Mouse (Mus musculus): ENCODE measurements around the gene Srsf2.
A peak's percentile ranks its signal among the peaks of the same experiment; 100 is the strongest.
"Not testable (repeated sequence)": the region's sequence is repeated elsewhere in the genome, so short reads cannot be mapped to it uniquely, and the experiment has no call there.

Gene Srsf2

DNA sequence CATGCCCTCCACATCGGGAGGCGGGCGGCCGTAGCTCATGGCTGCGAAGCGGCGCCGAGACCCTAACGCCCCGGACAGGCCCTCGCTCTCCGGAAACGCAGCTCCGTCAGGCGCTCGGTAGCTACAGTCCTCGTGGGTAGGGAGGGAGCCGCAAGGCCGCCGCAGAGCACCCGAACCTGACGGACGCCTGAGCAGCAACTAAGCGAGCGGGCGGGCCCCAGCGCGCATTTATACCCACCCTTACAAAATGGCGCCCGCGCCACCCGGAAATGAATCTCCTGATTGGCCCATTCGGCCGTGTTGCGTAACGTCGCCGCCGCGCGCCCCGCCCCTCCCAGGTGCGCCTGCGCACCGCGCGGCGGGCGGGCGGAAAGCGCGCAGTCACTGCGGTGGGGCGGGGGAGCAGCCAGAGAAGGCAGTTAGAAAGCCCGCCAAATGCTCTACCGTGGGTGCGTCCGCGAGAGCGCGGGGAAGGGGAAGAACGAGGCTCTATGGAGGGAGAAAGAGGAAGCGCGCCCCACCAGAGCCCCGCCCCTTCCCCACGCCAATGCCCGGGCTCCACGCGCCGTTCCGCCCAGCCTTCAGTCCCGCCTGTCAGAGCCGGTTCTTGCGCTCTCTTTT is at the start of gene Srsf2:
Gene Srsf2, minus strand, starts transcription at position 204 of the 621 bp plus-strand sequence.
- peak; percentile 97 for DNase-seq (ENCODE audit: extremely low read depth, insufficient read length, low spot score)

DNA sequence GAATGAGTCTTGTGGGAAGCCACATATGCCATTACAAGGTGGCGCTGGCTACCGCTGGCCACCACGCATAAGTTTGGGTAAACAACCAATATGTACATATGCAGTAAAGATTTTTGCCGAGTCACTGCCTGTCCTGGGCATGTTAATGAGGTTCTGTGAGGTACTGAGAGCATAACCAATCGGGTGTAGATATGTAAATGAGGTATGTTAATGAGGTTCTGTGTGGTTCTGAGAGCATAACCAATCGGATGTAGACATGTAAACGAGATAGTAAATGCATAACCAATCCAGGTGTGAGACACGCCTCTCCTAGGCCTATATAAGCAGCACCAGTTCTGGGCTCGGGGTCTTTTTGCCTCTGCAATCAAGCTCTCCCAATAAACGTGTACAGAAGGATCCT is 49.7 kb upstream of the Srsf2 start:
- DNase-seq (ENCODE audit: extremely low read depth, insufficient read length, low spot score) = not testable (repeated sequence)

DNA sequence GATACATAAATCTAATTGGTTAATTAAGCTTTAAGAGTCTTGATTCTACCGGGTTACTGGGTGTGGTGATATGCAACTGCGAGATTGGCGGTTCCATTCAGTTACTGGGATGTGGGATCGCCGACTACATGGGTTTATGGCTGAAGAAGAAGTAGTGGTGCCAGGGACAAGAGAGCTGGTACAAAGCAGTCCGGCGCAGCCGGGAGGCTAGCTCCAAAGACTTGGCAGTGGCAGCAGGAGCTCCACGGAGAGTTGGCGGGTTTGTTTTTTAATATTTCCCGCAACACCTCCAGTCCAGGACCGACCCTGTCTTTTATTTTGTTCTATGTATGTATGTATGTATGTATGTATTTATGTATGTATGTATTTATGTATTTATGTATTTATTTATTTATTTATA is 46.4 kb upstream of the Srsf2 start:
- no peak for DNase-seq (ENCODE audit: extremely low read depth, insufficient read length, low spot score)

DNA sequence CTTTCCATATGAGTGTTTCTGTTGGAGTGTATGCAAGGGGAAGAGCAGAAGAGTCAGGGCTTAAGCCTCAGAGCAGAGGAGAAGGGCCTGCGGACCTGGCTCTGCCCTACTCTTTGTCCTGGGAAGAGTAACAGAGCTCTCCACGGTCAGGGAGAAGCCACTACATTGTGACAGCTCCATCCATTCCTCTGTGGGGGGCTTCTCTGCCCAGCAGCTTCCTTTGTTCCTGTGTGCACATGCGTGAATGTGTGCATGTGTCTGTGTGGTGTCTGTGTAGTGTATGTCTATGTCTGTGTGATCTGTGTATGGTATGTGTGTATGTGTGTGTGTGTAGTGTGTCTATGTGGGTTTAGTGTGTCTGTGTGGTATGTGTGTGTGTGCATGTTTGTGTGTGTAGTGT is 42.5 kb upstream of the Srsf2 start:
- no peak for DNase-seq (ENCODE audit: extremely low read depth, insufficient read length, low spot score)

DNA sequence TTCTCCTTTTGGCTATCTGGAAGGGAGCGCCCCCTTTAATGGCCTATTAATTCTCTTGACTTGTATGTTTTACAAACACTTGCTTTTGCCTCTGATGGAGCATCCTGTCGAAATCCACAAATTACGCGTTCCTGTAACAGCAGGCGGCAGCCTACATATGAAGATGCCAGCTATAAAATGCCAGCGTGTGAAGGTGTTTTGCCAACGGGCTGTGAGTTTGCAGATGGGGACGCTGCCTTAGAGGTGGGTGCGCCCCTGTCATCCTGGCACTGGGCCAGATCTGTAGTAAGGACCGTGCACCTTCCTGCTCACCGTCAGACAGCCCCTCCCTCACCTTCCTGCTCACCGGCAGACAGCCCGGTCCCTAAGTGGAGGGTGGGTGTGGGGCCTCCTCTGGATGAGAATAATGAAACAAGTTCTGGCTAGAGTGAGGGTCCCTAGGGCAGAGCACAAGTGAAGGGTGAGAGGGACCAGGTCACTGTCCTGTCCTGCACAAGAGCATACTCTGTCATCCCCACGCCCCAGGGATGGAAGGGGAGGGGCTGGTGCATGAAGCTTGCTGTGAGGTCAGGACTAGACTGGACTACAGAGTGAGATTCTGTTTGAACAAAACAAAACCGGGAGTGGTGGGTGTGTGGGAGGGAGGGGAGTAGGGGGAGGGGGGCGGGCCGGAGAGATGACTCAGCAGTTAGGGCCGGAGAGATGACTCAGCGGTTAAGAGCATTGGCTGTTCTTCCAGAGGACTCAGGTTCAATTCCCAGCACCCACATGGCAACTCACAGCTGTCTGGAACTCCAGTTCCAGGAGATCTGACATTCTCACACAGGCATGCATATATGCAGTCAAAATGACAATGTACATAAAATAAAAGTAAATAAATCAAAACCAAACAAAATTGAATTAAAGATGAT is 40.9 kb upstream of the Srsf2 start:
- DNase-seq (ENCODE audit: extremely low read depth, insufficient read length, low spot score) = no peak

DNA sequence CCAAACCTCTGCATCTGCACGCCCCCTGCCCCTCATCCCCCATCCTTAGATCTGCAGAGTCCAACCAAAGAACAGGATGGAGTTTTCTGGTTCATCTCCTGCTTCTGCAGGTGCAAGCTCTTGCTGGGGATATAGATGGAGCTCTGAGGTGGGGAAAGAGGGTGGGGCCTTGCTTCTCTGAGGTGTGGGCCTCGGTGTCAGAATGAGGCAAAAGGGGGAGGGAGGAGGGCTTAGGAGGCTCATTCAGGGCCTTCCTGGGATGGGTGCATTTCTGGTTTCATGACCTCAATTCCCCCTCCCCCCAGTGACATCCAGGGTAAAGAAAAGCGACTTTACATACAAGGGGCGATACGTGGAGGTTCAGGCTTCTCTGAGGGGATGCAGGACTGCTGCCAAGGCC is 34.2 kb upstream of the Srsf2 start:
- no peak for DNase-seq (ENCODE audit: extremely low read depth, insufficient read length, low spot score)

DNA sequence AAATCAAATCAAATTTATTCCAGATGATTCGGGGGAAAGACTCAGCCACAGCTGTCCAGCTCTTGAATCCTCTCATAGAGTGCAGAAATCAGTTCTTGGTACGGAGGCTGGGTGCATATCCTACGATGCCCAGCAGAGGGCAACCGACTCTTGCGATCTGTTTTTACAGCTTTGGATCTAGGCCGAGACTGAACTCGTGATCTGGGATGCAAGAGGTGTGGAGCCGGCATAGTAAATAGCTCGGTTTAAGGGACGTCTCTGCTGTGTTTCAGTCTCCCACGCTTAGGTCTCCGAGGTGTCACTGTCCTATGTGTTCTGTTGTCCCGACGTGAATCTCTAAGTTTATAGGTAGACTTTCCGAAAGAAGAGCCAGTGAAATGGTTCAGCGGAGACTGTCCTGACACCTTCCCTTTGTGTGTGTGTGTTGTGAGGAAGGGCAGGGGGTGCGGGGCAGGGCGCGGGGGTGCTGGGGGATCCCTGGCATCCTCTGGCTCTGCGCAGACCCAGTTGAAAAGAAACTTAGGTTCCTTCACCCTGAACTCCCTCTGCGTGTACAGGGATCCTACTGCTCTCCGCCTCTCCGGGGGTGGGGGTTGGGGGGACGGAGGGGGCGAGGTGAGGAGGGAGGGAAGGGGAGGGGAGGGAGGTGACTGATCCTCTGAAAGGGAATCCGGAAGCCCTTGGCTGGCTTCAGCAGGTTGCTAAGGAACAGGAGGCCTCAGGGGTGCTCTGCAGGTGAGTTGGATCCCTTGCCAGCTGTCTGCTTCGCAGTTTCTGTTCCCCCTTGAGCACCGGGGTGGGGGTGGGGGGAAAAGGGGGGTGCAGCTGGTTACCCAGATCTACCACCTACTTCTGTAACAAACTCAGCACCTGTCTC is 32.6 kb upstream of the Srsf2 start:
- peak; percentile 26 for DNase-seq (ENCODE audit: extremely low read depth, insufficient read length, low spot score)

DNA sequence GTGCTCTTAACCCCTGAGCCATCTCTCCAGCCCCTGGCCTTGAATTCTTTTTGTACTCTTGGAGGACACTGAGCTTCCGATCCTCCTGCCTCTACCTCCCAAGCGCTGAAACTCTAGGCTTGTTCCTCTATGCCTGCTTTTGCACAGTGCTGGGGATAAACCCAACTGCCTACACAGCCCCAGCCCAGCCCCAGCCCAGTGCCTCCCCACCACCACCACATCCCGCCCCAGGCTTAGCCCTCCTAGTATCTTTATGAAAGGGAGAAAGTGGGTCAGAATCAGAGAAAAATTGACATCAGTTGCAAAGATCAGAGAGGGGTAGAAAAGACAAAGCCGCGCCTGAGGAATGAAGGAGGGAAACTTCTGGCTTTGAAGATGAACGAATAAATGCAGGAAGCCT is 31.2 kb upstream of the Srsf2 start:
- no peak for DNase-seq (ENCODE audit: extremely low read depth, insufficient read length, low spot score)

DNA sequence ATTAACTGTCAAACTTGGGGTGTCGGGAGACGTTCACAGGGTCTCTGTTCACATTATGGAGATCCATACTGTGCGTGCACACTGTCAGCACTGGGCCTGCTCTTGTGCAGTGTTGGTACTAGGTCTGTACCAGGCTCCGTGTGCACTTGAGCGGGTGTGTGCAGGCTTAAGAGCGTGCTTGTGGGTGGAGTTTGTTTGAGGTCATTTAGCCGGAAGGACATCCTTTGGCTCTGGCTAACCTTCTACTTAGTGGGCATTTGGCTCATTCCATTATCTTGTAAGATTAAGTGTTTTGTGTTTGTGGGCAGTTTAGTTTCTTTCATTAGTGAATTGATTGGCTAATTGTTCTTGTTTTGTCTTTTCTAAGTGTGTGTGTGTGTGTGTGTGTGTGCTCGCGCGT is 29.6 kb upstream of the Srsf2 start:
- DNase-seq (ENCODE audit: extremely low read depth, insufficient read length, low spot score) = no peak

DNA sequence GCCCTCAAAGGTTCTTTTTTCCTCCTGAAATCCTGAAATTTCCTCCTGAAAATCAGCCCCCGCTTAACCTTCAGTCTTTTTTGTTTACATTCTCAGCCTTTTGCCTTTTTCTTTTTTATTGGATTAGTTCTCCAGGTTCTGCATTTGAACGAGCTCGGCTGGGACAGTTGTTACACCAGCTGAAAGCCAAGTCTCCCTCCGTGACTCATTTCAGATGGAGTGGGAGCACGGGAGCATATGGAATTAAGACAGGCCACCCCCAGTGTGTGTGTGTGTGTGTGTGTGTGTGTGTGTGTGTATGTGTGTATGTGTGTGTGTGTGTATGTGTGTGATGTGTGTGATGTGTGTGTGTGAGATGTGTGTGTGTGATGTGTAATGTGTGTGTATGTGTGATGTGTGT is 28.5 kb upstream of the Srsf2 start:
- DNase-seq (ENCODE audit: extremely low read depth, insufficient read length, low spot score) = no peak

DNA sequence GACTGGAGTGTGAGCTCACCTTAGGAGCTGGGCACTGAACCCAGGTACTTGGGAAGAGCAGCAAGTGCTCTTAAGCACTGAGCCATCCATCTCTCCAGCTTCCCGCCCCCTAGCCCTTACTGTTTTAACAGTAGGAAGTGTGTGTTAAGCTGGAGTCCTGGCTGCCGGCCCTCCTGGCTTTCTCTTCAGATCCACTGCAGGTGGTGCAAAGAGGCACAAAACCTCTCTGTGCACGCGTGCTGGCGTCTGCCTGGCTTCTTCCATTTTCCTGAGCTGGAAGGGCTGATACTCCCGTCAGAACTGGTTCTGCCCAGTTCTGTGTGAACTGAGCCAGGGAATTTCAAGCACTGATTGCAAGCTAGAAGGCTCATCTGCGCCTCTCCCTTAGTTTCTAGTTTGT is 27.9 kb upstream of the Srsf2 start:
- no peak for DNase-seq (ENCODE audit: extremely low read depth, insufficient read length, low spot score)

DNA sequence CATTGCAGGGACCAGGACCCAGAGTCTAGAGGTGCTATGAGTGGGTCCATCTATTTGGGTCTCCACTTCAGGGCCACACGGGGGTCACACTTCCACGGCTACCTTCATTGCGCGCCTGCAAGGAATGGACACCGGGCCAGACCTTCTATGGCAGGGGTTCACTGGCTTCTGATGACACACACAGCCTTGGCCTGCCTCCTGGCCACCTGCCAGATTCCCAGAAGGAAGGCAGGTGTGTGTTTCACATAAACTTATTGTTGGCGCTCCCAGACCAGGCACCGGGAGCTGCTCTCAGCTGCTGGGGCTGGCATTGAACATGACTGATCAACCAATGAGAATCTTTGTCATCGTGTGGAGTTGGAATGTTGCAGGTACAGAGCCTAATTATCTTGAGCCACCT is 25.6 kb upstream of the Srsf2 start:
- no peak for DNase-seq (ENCODE audit: extremely low read depth, insufficient read length, low spot score)

DNA sequence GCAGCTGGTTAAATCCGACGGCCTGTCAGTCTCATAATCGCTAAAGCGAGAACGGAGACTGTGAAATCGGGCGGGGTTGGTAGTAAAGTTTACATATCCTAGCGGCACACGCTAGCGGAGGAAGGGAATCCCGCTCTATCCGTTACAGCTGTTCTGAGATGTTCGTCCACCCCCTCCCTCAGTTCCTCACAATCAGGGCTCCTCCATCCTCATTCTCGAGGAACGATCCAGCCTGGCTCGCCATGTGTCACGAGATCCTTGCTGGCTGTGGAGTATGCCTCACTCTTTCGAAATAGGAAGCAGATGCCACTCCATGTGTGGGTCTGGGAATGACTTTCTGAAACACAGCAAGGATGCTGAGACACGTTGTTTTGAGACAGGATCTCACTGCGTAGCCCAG is 21.1 kb upstream of the Srsf2 start:
- DNase-seq (ENCODE audit: extremely low read depth, insufficient read length, low spot score) = no peak

DNA sequence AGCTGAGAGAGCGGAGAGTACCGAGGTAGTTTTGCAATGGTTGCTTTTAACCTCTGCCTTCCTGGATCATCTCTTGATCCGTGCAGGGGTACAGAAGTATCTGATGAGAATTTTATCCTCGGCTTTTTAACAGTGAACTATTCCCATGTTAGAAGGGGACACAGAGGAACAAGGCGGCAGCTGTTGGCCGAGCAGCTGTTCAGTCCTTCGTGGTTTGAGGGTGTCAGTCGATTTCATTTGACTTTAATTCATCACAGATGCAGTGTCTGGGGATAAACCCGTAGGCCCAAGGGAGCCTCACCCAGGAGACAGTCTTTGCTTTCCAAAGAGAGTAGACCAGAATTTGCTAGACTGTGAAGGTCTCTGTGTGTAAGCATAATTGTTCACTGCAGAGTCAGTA is 18.6 kb upstream of the Srsf2 start:
- DNase-seq (ENCODE audit: extremely low read depth, insufficient read length, low spot score) = no peak

DNA sequence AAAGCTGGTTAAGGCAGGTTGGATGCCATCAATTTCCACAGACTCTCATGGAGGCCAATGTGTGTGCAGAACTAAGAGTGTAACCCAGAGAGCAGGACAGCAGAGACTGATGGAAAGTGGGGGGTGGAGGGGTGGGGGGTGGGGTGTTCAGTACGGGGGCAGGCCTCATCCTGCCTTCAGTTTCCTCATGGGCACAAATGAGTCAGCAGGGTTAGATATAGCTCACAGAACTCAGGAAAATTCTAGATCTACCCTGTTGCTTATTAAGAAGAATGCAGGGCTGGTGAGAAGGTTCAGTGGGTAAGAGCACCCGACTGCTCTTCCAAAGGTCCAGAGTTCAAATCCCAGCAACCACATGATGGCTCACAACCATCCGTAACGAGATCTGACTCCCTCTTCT is 16.7 kb upstream of the Srsf2 start:
- DNase-seq (ENCODE audit: extremely low read depth, insufficient read length, low spot score) = no peak

DNA sequence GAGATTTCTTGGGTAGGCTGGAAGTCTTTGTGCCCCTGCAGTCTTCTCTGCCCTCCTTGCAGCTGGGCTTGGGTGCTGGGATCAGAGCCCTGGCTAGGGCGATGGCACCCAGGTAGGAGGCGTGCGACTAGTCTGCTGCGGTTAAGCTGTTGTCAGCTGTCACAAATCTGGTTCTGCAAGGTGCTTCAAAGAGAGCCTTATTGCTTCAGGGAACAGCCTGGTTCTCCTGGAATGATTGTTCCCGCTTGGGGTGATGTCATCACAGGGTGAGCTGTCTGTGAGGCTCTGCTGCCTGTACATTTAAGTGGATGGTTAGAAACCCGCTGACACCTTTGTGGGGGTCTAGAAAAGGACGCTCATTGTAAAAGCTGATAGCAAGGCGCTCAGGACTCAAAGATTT is 16.3 kb upstream of the Srsf2 start:
- DNase-seq (ENCODE audit: extremely low read depth, insufficient read length, low spot score) = no peak

DNA sequence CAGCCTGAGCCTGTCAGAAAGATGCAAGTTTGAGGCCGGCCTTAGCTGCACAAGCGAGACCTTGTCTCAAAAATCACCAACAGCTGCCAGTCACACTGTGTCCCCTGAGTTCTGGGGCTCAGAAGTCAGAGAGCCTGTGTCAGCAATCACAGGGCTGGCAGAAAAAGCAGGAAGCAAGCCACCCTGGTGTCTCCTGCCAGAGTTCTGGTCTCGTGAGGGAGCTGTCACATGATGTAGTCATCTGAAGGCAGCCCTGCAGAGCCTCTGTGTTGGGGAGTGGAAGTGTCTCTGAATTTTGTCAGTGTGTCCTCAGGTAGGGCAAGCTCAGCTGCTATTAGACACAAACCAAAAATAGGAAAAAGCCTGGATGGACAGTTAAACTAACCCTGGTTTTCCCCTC is 15.2 kb upstream of the Srsf2 start:
- DNase-seq (ENCODE audit: extremely low read depth, insufficient read length, low spot score) = no peak

DNA sequence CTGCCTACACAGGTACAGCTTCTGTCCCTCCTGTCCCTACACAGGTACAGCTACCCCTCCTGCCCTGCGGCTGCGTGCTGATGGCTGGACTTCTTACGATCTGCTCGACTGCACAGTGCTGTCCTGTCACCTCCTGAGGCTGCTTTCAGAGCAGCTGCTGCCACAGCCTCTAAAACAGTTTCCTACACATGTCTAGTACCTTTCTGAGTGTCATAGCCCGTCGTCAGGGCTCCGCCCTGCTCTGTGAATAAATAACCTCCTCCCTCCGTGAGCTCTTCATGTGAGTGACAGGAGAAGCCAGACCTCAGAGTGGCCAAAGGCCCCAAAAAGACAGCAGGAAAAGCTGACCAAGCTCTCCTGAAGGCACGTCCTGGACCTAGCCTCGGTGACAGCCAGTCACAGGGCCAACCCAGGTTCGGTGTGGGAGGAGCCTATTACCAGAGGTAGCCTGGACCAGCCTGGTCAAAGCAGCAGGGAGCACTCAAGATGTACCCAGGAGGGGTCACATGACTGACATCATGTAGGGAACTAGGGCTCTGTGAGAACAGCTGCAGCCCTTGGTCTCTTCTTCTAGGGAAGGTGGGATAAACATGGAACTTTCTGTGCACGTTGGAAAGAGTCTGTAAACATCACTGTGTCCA is 13.2 kb upstream of the Srsf2 start:
- no peak for DNase-seq (ENCODE audit: extremely low read depth, insufficient read length, low spot score)

DNA sequence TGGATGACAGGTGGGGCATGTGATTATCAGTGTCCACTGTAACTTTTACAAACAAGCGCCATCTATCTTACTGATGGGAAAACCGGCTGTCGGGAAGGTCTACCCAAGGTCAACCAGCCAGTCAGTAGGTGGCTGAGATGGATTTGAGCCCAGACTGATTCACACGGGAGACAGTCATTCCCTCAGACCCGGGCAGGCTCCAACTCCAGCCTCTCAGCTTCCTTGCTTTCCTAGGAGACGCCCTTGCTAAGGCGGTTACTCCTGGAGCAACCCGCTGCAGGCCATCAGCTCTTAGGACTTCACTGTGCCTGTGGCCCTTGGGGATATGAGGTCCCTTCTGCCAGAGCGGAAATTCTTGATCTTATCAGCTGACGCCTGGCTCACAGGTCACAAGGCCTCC is 11.6 kb upstream of the Srsf2 start:
- no peak for DNase-seq (ENCODE audit: extremely low read depth, insufficient read length, low spot score)

DNA sequence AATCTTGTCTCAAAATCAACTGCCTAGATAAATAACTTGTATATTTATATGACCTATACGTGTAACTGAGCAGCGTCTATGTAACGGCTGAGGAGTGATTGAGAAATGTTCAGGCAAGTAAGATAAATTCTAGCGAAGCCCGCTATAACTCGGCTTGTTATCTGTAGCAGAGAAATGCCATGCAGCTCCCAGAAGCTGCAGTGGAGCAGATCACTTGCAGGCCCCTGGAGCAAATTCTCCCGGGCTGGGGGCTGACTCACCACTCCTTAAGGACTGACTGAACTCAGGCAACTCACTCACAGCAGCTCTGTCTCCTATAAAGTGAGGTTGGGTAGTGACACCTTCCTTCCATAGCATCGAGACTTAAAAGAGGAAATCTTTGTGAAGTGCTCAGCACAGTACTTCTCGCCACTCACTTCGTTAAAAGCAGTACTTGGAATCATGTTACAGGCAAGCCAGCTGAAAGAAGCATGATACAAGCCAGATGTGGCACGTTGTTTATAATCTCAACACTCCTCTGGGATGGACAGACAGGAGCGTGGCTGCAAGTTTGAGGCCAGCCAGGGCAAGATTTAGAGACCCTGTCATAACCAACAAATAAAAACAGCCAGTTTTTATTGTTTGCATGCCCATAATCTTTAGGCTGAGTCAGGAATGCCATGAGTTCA is 4.4 kb upstream of the Srsf2 start:
- no peak for DNase-seq (ENCODE audit: extremely low read depth, insufficient read length, low spot score)

Measured in 3134 (cell line).